Mouse (Mus musculus) ES-E14 (cell line): ENCODE data around the gene 1700001K19Rik.

ENCODE experiments used
- CHD2 ChIP-seq: IDR thresholded peaks from 2 replicates; pipeline ENCODE4 v1.6.1; 2014; ENCODE audit warnings: mild to moderate bottlenecking, low read depth, low read length, inconsistent platforms
- HCFC1 ChIP-seq: IDR thresholded peaks from 2 replicates; pipeline ENCODE4 v1.6.1; 2012; ENCODE audit warnings: low read length, inconsistent platforms, borderline replicate concordance; ENCODE audit not compliant: insufficient read depth
- MAFK ChIP-seq: IDR thresholded peaks from 2 replicates; pipeline ENCODE4 v1.6.1; 2014; ENCODE audit warnings: mild to moderate bottlenecking, low read depth, low read length, inconsistent platforms; ENCODE audit not compliant: insufficient read depth
- ZC3H11A ChIP-seq: IDR thresholded peaks from 2 replicates; pipeline ENCODE4 v1.6.1; 2012; ENCODE audit warnings: low read depth, mild to moderate bottlenecking, inconsistent platforms, low read length, borderline replicate concordance
- ZNF384 ChIP-seq: IDR thresholded peaks from 2 replicates; pipeline ENCODE4 v1.6.1; 2012; ENCODE audit warnings: low read depth, low read length, inconsistent platforms

- no peak for TF ChIP-seq HCFC1
- TF ChIP-seq ZNF384 = no peak
- no peak for TF ChIP-seq ZC3H11A
- no peak for TF ChIP-seq CHD2
- no peak for TF ChIP-seq MAFK
Observed at GRCm38 (mm10) chr12:110650241-110650641, 32.2 kb downstream of the 1700001K19Rik start.
